In genomic region chr12:4953156-4953555, GRCm38 (mm10) we compare ENCODE assay signal across 16 mouse cellular contexts. TPM values are rescaled to one million over a fixed set of nuclear protein-coding genes. Genes with fewer than 3 reads are reported as not detected.
A peak's percentile ranks its signal among the peaks of the same experiment; 100 is the strongest.
DNase-seq lines count a peak whose midpoint lies in the region.
"Had no signal": no experiment of that assay in that cellular context is flagged by ENCODE, and none has a peak within 500 bp of the region (broad histone marks: within the 10 kb centered on the region; RNA-seq: fewer than 3 reads in every experiment).

No protein-coding gene starts in this region.

- peak; percentile 9 to 10 for DNase-seq in adrenal gland, postnatal 36 days
- no peak for DNase-seq in adrenal gland, postnatal 14 days
- DNase-seq in layer of hippocampus, adult 11-12 months (ENCODE audit: low spot score) = peak; percentile 40
- DNase-seq in layer of hippocampus, postnatal 25 days (ENCODE audit: extremely low spot score in 1 of 2, low spot score in 1 of 2) = no peak
- peak; percentile 7 for DNase-seq in right cerebral cortex, adult 18-20 months
- DNase-seq in right cerebral cortex, postnatal 10 days (ENCODE audit: low spot score in 2 of 2) = no peak
- no peak for DNase-seq in natural killer cell, adult 2 months (ENCODE audit: low spot score in 2 of 2)
- DNase-seq: adrenal gland, postnatal 25 days; cerebellum, adult 8-10 months; cerebellum, postnatal 25 days; heart, adult 2 months; heart, postnatal 4 days; lung, embryonic 14.5 days; lung, postnatal 14 days; right cerebral cortex, postnatal 25 days; thymus, postnatal 14 days had no signal

RNA-seq across cellular contexts. Expression of gene Atad2b, which starts 36.0 kb away (rescaled TPM):
- 10 to 100 TPM; 26.4 to 30.6 TPM for total RNA-seq in adrenal gland, postnatal 36 days (2021)
- 30.6 and 34.9 TPM in 2 replicates for total RNA-seq in adrenal gland, postnatal 14 days (2021)
- total RNA-seq in layer of hippocampus, postnatal 25 days (2021) = 10 to 100 TPM; 28.1 to 36.0 TPM

RNA-seq across cellular contexts. Expression of gene Ubxn2a, which starts 45.7 kb away (rescaled TPM):
- total RNA-seq in adrenal gland, postnatal 36 days (2021) = 10 to 100 TPM; 41.3 to 43.3 TPM
- total RNA-seq in adrenal gland, postnatal 14 days (2021) = 37.4 and 39.4 TPM in 2 replicates
- 10 to 100 TPM; 39.9 to 42.2 TPM for total RNA-seq in layer of hippocampus, postnatal 25 days (2021)

Comparison
In these comparisons a context has a peak if more than half of its experiments do, and no peak if none do; other contexts are left out.
1. DNase-seq: peak in adrenal gland, postnatal 36 days (2 of 2), layer of hippocampus, adult 11-12 months (single experiment) and right cerebral cortex, adult 18-20 months (single experiment); none in adrenal gland, postnatal 14 days (single experiment), layer of hippocampus, postnatal 25 days (0 of 2), right cerebral cortex, postnatal 10 days (0 of 2) and natural killer cell, adult 2 months (0 of 2).